27 mouse cellular contexts compared by ENCODE assay signal in the genomic region with DNA sequence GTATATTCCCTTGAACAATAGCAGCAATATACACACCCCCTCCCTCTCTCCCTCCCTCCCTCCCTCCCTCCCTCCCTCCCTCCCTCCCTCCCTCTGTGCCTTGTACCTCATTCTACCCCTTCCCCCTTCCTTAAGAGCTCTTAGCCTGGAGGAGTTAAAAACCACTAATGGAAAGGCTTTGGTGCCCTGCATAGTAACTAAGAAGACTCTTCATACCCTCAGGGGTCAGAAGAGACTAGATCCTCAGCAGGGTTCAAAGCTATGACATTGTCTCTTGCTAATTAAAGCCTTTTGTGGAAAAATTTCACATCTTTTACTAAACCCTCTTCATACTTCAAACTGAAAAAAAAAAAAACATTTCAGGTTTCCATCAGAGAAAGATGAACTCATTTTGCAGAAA.
DNase-seq lines count a peak whose midpoint lies in the region; ATAC-seq and TF ChIP-seq lines count a peak whose summit lies in the region.
"Had no signal": no experiment of that assay in that cellular context is flagged by ENCODE, and none has a peak within 500 bp of the region (broad histone marks: within the 10 kb centered on the region; RNA-seq: fewer than 3 reads in every experiment).

No protein-coding gene starts in this region.

- H3K4me3 ChIP-seq in hindbrain, embryonic 12.5 days: no peak overlapping the region
- no peak overlapping the region for H3K4me3 ChIP-seq in hindbrain, embryonic 10.5 days
- no peak overlapping the region for H3K4me3 ChIP-seq in midbrain, embryonic 12.5 days
- H3K4me3 ChIP-seq in midbrain, embryonic 10.5 days: no peak overlapping the region
- H3K4me3 ChIP-seq in midbrain, embryonic 14.5 days (replicated peaks; ENCODE audit: low read depth, low read length): no peak overlapping the region
- no peak overlapping the region for H3K4me3 ChIP-seq in cerebellum, adult 2 months (replicated peaks; ENCODE audit: insufficient read depth, low read depth, low read length)
- H3K4me3 ChIP-seq: embryonic facial prominence, embryonic 13.5 days; erythroblast, embryonic 14.5 days; forebrain, embryonic 12.5 days; forebrain, embryonic 15.5 days; heart, adult 2 months; heart, embryonic 10.5 days; heart, embryonic 13.5 days had no signal

- no peak overlapping the region for H3K4me2 ChIP-seq in hindbrain, embryonic 12.5 days (replicated peaks)
- H3K4me2 ChIP-seq in midbrain, embryonic 12.5 days (replicated peaks): no peak overlapping the region
- no peak overlapping the region for H3K4me2 ChIP-seq in midbrain, embryonic 14.5 days (ENCODE audit: low read length)
- H3K4me2 ChIP-seq: embryonic facial prominence, embryonic 13.5 days; forebrain, embryonic 12.5 days; forebrain, embryonic 15.5 days; heart, embryonic 13.5 days had no signal

- H3K9me3 ChIP-seq in hindbrain, embryonic 12.5 days (replicated peaks): no peaks in the 10 kb centered on the region
- H3K9me3 ChIP-seq in hindbrain, embryonic 10.5 days: no peaks in the 10 kb centered on the region
- H3K9me3 ChIP-seq in midbrain, embryonic 12.5 days: no peaks in the 10 kb centered on the region
- no peaks in the 10 kb centered on the region for H3K9me3 ChIP-seq in midbrain, embryonic 10.5 days (replicated peaks)
- no peaks in the 10 kb centered on the region for H3K9me3 ChIP-seq in midbrain, embryonic 14.5 days (ENCODE audit: control insufficient read depth, low read length)
- H3K9me3 ChIP-seq: embryonic facial prominence, embryonic 13.5 days; forebrain, embryonic 12.5 days; forebrain, embryonic 15.5 days; heart, embryonic 10.5 days; heart, embryonic 13.5 days had no signal

- H3K27ac ChIP-seq in hindbrain, embryonic 12.5 days: no peak overlapping the region
- no peak overlapping the region for H3K27ac ChIP-seq in hindbrain, embryonic 10.5 days
- H3K27ac ChIP-seq in midbrain, embryonic 12.5 days (replicated peaks): no peak overlapping the region
- no peak overlapping the region for H3K27ac ChIP-seq in midbrain, embryonic 10.5 days (replicated peaks)
- no peak overlapping the region for H3K27ac ChIP-seq in midbrain, embryonic 14.5 days (replicated peaks; ENCODE audit: low read depth, low read length)
- no peak overlapping the region for H3K27ac ChIP-seq in cerebellum, adult 2 months (ENCODE audit: insufficient read depth, low read length)
- H3K27ac ChIP-seq: embryonic facial prominence, embryonic 13.5 days; forebrain, embryonic 12.5 days; forebrain, embryonic 15.5 days; heart, adult 2 months; heart, embryonic 10.5 days; heart, embryonic 13.5 days; hindbrain, postnatal 0 days had no signal

- TF ChIP-seq POLR2A in brain, embryonic 14.5 days (IDR thresholded peaks at IDR 0.05; ENCODE audit: borderline replicate concordance, extremely low read depth, insufficient read depth, insufficient read length, poor library complexity, severe bottlenecking): no peak
- no peak for TF ChIP-seq POLR2A in cerebellum, adult 2 months (IDR thresholded peaks at IDR 0.05; ENCODE audit: borderline replicate concordance, insufficient read depth, low read length)

- no peaks in the 10 kb centered on the region for H3K27me3 ChIP-seq in hindbrain, embryonic 12.5 days
- no peaks in the 10 kb centered on the region for H3K27me3 ChIP-seq in hindbrain, embryonic 10.5 days (ENCODE audit: insufficient read depth, poor library complexity, severe bottlenecking)
- H3K27me3 ChIP-seq in midbrain, embryonic 12.5 days: peaks cover 12% of the 10 kb centered on the region
- peaks cover 9% of the 10 kb centered on the region; the same call in 1 of the 2 replicates for H3K27me3 ChIP-seq in midbrain, embryonic 10.5 days (ENCODE audit: low read depth, poor library complexity, severe bottlenecking)
- peaks cover 3% of the 10 kb centered on the region; the same call in 1 of the 2 replicates for H3K27me3 ChIP-seq in midbrain, embryonic 14.5 days (ENCODE audit: control insufficient read depth, insufficient read depth, low read length)
- H3K27me3 ChIP-seq in cerebellum, adult 2 months (ENCODE audit: control insufficient read depth, insufficient read depth, low read length): no peaks in the 10 kb centered on the region
- H3K27me3 ChIP-seq: embryonic facial prominence, embryonic 13.5 days; forebrain, embryonic 12.5 days; forebrain, embryonic 15.5 days; heart, embryonic 13.5 days had no signal

- TF ChIP-seq CTCF in brain, embryonic 14.5 days (IDR thresholded peaks at IDR 0.05; ENCODE audit: borderline replicate concordance, extremely low read depth, insufficient read depth, insufficient read length): no peak
- TF ChIP-seq CTCF in cerebellum, adult 2 months (IDR thresholded peaks at IDR 0.05; ENCODE audit: borderline replicate concordance, insufficient read depth, low read depth, low read length): no peak

- 0 out of 2 replicates have a peak, but pooled peaks have one; percentile 61 for ATAC-seq in hindbrain, embryonic 12.5 days (ENCODE audit: low FRiP score)
- ATAC-seq in midbrain, embryonic 12.5 days (ENCODE audit: low FRiP score, low read depth): peak; percentile 55; the same call in 1 of the 2 replicates
- ATAC-seq in midbrain, embryonic 14.5 days (ENCODE audit: low FRiP score, low TSS enrichment): peak; percentile 71; the same call in 1 of the 2 replicates
- ATAC-seq: CD4-positive, CD25-positive, alpha-beta regulatory T cell, adult 4 months; forebrain, embryonic 15.5 days; hindbrain, postnatal 0 days; inflammation-experienced regulatory T-cells, adult 6 months; intestine, embryonic 16.5 days had no signal

- no peak for DNase-seq in hindbrain, embryonic 10.5 days (ENCODE audit: low spot score)
- DNase-seq in midbrain, embryonic 10.5 days (ENCODE audit: low spot score): no peak
- DNase-seq in brain, embryonic 14.5 days (ENCODE audit: low read depth): peak; percentile 51
- peak; percentile 52 for DNase-seq in midbrain, embryonic 14.5 days
- DNase-seq in cerebellum, adult 2 months: no peak
- DNase-seq: adrenal gland, adult 2 months; adrenal gland, postnatal 14 days; cerebellum, adult 11-12 months; cerebellum, adult 9-10 months; cerebellum, postnatal 14 days; gastrocnemius, postnatal 10 days; gastrocnemius, postnatal 36 days; heart, adult 2 months; heart, postnatal 14 days; heart, postnatal 4 days had no signal

- H3K9ac ChIP-seq in hindbrain, embryonic 12.5 days: no peak overlapping the region
- no peak overlapping the region for H3K9ac ChIP-seq in midbrain, embryonic 12.5 days (replicated peaks)
- H3K9ac ChIP-seq in midbrain, embryonic 14.5 days (replicated peaks; ENCODE audit: low read length): no peak overlapping the region
- H3K9ac ChIP-seq: embryonic facial prominence, embryonic 13.5 days; forebrain, embryonic 12.5 days; forebrain, embryonic 15.5 days; heart, embryonic 13.5 days had no signal

- no peaks in the 10 kb centered on the region for H3K36me3 ChIP-seq in hindbrain, embryonic 12.5 days
- no peaks in the 10 kb centered on the region for H3K36me3 ChIP-seq in hindbrain, embryonic 10.5 days
- H3K36me3 ChIP-seq in midbrain, embryonic 12.5 days: no peaks in the 10 kb centered on the region
- H3K36me3 ChIP-seq in midbrain, embryonic 10.5 days: no peaks in the 10 kb centered on the region
- no peaks in the 10 kb centered on the region for H3K36me3 ChIP-seq in midbrain, embryonic 14.5 days (ENCODE audit: control insufficient read depth, insufficient read depth, low read length)
- H3K36me3 ChIP-seq: embryonic facial prominence, embryonic 13.5 days; forebrain, embryonic 12.5 days; forebrain, embryonic 15.5 days; heart, embryonic 10.5 days; heart, embryonic 13.5 days had no signal

- peaks cover 2% of the 10 kb centered on the region; the same call in 1 of the 2 replicates for H3K4me1 ChIP-seq in hindbrain, embryonic 12.5 days
- peaks cover 3% of the 10 kb centered on the region; the same call in 1 of the 2 replicates for H3K4me1 ChIP-seq in hindbrain, embryonic 10.5 days (replicated peaks)
- no peaks in the 10 kb centered on the region for H3K4me1 ChIP-seq in midbrain, embryonic 12.5 days
- peaks cover 12% of the 10 kb centered on the region; the same call in 1 of the 2 replicates for H3K4me1 ChIP-seq in midbrain, embryonic 10.5 days
- H3K4me1 ChIP-seq in midbrain, embryonic 14.5 days (ENCODE audit: control insufficient read depth, insufficient read depth, low read length): 0 out of 2 replicates have a peak, but pooled peaks cover 2% of the 10 kb centered on the region
- H3K4me1 ChIP-seq in cerebellum, adult 2 months (ENCODE audit: control insufficient read depth, insufficient read depth, low read length): no peaks in the 10 kb centered on the region
- H3K4me1 ChIP-seq: embryonic facial prominence, embryonic 13.5 days; forebrain, embryonic 15.5 days; heart, embryonic 10.5 days; heart, embryonic 13.5 days had no signal

Comparison
In these comparisons a context has a peak if more than half of its experiments do, and no peak if none do; other contexts are left out.
1. DNase-seq: peak in brain, embryonic 14.5 days (single experiment) and midbrain, embryonic 14.5 days (single experiment); none in hindbrain, embryonic 10.5 days (single experiment), midbrain, embryonic 10.5 days (single experiment) and cerebellum, adult 2 months (0 of 2).
2. Peak in every context shown above with its lines, with median percentiles within 50 percentile points of each other: ATAC-seq.